Mouse (Mus musculus) kidney, embryonic 15.5 days (tissue): ENCODE results near the gene Gdf7. TPM values are rescaled to one million over a fixed set of nuclear protein-coding genes. Genes with fewer than 3 reads are reported as not detected.

Source experiments
- ATAC-seq: fragments of 200-750 bp; cut with Nextera tagmentation; replicated peaks from 2 replicates; pipeline ENCODE4 v1.8.0; 2017; ENCODE audit warnings: moderate TSS enrichment; ENCODE audit not compliant: low FRiP score
- H3K27ac ChIP-seq: fragments of 300-500 bp; sonication (generic); 2 replicates; pipeline ENCODE4 v1.5.1; 2015; ENCODE audit warnings: mild to moderate bottlenecking, inconsistent platforms
- H3K27me3 ChIP-seq: fragments of 300-500 bp; sonication (generic); 2 replicates; pipeline ENCODE4 v1.6.1; 2015; ENCODE audit warnings: inconsistent platforms
- H3K36me3 ChIP-seq: fragments of 300-500 bp; sonication (generic); 2 replicates; pipeline ENCODE4 v1.6.1; 2015; ENCODE audit warnings: inconsistent platforms
- H3K4me1 ChIP-seq: fragments of 300-500 bp; sonication (generic); 2 replicates; pipeline ENCODE4 v1.6.1; 2015; ENCODE audit warnings: inconsistent platforms
- H3K4me2 ChIP-seq: fragments of 300-500 bp; sonication (generic); 2 replicates; pipeline ENCODE4 v1.6.1; 2015; ENCODE audit warnings: moderate library complexity, mild to moderate bottlenecking, inconsistent platforms
- H3K4me3 ChIP-seq: fragments of 300-500 bp; sonication (generic); replicated peaks from 2 replicates; pipeline ENCODE4 v1.5.1; 2015; ENCODE audit warnings: mild to moderate bottlenecking, inconsistent platforms
- H3K9ac ChIP-seq: fragments of 300-500 bp; sonication (generic); 2 replicates; pipeline ENCODE4 v1.6.1; 2015; ENCODE audit warnings: mild to moderate bottlenecking, inconsistent platforms
- H3K9me3 ChIP-seq: fragments of 300-500 bp; sonication (generic); replicated peaks from 2 replicates; pipeline ENCODE4 v1.6.1; 2016; ENCODE audit warnings: inconsistent platforms
- WGBS: fragments of 180-500 bp; shearing (Covaris S2); methylation state at CpG from one replicate; pipeline ENCODE4 v1.1.7; 2015; ENCODE audit warnings: mixed read lengths; 5-methylcytosine and 5-hydroxymethylcytosine counted together
- polyA plus RNA-seq: library from polyadenylated mRNA; unstranded; fragments of >200 nt; fragmentation: Nextera tagmentation; extraction: Ambion mirVana; gene quantifications from 2 replicates; pipeline ENCODE4 v1.2.1, GENCODE M21; 2015

Gdf7 gene
- polyA plus RNA-seq, 1 experiment from 2014 or later: 1.2 TPM

DNA sequence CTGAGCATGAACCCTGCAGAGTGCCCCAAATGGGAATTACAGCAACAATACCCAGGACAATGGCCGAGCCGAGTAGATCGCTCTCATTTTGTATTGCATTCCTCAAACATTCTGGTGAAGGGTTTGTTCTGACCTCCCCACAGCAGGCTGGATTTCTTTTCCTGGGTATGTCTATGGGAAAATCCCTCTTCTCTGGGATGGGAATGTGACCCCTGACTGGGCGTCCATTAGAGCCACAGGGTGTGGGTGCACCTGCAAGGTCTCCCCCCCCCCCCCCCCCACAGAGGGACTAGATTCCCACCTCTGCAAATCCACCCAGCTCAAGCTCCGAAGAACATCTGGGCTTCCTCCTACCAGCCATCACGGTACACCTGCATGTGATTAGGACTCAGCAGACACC is 12.7 kb downstream of the Gdf7 start:
- H3K27me3 ChIP-seq: peaks cover 4% of the 10 kb centered on the region
- no peak overlapping the region for H3K4me2 ChIP-seq
- peaks cover 10% of the 10 kb centered on the region; the same call in 1 of the 2 replicates for H3K36me3 ChIP-seq
- H3K9ac ChIP-seq: no peak overlapping the region
- WGBS: 92% methylated on average over 6 of the region's 6 CpGs
- no peaks in the 10 kb centered on the region for H3K9me3 ChIP-seq
- ATAC-seq: no peak
- no peak overlapping the region for H3K27ac ChIP-seq
- no peaks in the 10 kb centered on the region for H3K4me1 ChIP-seq
- H3K4me3 ChIP-seq: no peak overlapping the region

DNA sequence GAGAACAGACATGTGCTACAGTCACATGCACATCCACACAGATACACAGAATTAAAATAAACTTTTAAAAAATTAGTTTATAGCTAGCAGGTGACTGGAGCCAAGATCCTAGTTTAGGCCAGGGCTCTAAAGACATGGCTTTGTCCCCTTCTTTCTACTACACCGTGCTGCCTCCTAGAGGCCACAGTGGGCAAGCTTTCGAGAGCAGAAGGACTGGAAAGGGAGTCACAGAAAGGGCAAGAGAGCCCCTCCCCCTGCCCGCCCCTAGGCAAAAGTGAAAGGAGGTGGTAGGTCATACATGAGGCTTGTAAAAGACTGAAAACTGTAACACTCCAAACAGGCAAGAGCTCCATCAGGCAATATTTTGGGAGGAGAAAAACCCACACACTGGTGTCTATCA is 13.8 kb downstream of the Gdf7 start:
- WGBS: 67% methylated on average over 3 of the region's 3 CpGs

DNA sequence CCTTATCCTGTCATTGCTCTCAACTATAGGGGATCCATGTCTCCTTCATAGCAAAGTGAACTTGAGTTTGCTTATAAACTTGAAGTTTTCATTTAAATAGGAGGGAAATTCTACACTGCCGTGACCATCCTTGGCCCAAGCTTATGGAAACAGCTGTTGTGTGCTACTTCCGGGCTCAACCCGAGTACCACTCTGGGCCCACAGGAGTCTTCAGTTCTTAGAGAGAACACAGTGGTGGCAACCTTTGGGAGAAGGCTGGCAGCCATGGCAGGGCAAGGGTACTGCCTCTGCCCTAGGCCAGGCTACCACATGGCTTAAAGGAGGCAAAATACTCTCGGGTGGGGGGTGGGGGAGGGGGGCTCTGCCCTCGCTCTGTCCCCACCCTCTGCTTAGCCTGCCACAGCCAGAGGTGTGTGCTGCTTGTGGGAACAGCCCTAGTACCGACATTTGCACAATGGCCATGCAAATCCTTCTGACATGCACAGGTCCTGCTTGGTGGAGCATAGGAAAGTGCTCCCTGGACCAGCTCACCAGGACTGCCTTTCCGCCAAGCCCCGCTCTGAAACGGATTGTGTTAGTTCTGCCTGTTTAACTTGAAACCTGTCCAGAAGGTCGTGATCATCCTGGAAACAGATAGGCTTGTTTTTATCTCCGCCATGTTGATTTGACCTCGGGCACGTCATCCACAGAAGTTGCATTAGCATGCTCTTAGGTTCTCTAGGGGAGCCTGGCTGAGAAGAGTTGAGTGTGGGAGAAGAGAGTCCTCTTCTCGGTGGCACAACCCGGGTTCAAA is 20.3 kb downstream of the Gdf7 start:
- H3K9me3 ChIP-seq: no peaks in the 10 kb centered on the region
- no peaks in the 10 kb centered on the region for H3K27me3 ChIP-seq
- 83% methylated on average over 15 of the region's 15 CpGs for WGBS
- no peak for ATAC-seq
- no peak overlapping the region for H3K4me2 ChIP-seq
- H3K4me3 ChIP-seq: no peak overlapping the region
- H3K36me3 ChIP-seq: peaks cover 20% of the 10 kb centered on the region
- H3K27ac ChIP-seq: no peak overlapping the region
- no peak overlapping the region for H3K9ac ChIP-seq
- no peaks in the 10 kb centered on the region for H3K4me1 ChIP-seq

More for the DNA sequence above, 13.8 kb downstream of the Gdf7 start:
- Histone ChIP-seq H3K4me1 (no peaks in the 10 kb centered on the region), H3K4me2 (no peak overlapping the region), H3K4me3 (no peak overlapping the region), H3K36me3 (peaks cover 10% of the 10 kb centered on the region; the same call in 1 of the 2 replicates), H3K27ac (no peak overlapping the region), H3K9me3 (no peaks in the 10 kb centered on the region), H3K27me3 (no peaks in the 10 kb centered on the region), H3K9ac (no peak overlapping the region)
- no peak for ATAC-seq

DNA sequence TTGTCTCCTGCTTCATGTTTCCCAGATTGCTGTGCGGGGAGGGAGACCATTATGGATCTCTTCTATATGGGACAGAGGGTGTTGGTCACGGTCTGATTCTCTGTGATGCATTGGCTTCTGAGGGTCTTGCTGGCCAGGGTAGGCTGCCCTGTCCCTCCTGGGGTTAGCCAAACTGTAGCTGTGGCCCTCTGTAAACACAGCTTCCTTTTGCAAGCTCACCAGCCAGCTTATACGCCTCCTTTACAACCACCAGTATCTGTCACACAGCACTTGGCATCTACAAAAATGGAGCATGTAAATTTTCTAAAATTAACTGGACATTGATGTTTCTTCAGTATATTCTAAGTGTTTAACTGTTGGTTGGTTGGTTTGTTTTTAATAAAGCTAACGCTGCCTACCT is 26.3 kb downstream of the Gdf7 start:
- ATAC-seq: no peak
- H3K4me1 ChIP-seq: no peaks in the 10 kb centered on the region
- no peak overlapping the region for H3K4me2 ChIP-seq

DNA sequence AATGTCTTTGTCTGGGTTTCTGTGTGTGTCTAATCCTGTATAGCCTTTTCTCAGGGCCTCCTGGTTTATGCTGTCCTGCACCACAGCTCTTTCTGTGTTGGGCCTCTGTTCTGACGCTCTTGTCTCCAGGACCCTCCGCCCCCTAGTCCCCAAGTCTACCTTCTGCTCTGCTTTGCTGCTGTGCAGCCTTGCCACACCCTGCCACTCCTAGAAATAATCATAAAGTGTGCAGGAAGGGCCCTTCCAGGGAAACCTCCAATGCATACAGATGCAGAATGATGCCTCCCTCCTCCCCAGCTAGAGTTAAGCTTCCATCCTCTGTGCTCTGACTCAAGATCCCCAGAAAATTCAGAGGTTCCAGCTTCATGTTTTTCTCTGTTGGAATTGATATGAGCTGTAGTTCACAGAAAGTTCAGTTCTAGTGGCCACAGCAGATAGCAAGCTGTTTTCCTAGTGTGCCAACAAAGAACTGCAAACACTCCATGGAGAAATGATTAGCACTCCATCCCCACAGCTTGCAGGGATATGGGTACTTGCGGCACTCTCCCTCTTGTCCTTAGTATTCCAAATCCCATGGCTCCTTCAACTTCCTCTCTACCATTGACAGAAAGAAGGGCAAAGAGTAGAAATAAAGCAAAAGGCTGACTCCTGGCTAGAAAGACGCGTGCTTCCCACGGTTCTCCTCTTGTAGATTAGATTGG is 28.1 kb downstream of the Gdf7 start:
- no peaks in the 10 kb centered on the region for H3K27me3 ChIP-seq
- no peak overlapping the region for H3K4me3 ChIP-seq
- no peak overlapping the region for H3K9ac ChIP-seq
- H3K36me3 ChIP-seq: peaks cover 10% of the 10 kb centered on the region; the same call in 1 of the 2 replicates
- 93% methylated on average over 6 of the region's 6 CpGs for WGBS
- no peak for ATAC-seq
- no peaks in the 10 kb centered on the region for H3K9me3 ChIP-seq
- no peaks in the 10 kb centered on the region for H3K4me1 ChIP-seq
- H3K4me2 ChIP-seq: no peak overlapping the region
- no peak overlapping the region for H3K27ac ChIP-seq

More for the DNA sequence above, 26.3 kb downstream of the Gdf7 start:
- Histone ChIP-seq H3K36me3 (peaks cover 15% of the 10 kb centered on the region; the same call in 1 of the 2 replicates), H3K4me3 (no peak overlapping the region), H3K27ac (no peak overlapping the region), H3K9ac (no peak overlapping the region), H3K9me3 (no peaks in the 10 kb centered on the region), H3K27me3 (no peaks in the 10 kb centered on the region)
- 92% methylated on average over 4 of the region's 4 CpGs for WGBS

DNA sequence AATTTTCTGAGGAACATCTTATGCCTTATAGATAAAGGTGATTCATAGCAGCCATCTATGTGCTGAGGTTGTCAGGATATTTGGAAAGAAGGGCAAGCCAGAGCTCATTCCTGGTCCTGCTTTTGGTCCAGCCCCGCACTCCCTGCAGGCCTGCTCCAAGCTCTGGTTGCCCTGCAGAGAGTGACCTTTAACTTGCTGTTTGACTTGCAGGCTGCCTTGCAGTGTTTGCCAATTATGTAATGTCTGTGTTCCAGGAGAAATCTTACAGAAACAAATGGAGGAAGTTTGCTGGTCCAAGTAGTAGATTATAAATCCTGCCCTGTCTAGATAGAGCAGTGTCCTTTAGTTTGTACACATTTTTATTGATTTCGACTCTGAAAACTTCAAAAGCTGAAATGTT is 30.3 kb downstream of the Gdf7 start:
- peaks cover 6% of the 10 kb centered on the region; the same call in 1 of the 2 replicates for H3K36me3 ChIP-seq
- H3K27ac ChIP-seq: no peak overlapping the region
- H3K9me3 ChIP-seq: no peaks in the 10 kb centered on the region
- ATAC-seq: no peak
- no peak overlapping the region for H3K9ac ChIP-seq
- no peaks in the 10 kb centered on the region for H3K27me3 ChIP-seq
- 79% methylated on average over 2 of the region's 2 CpGs for WGBS
- H3K4me1 ChIP-seq: no peaks in the 10 kb centered on the region
- no peak overlapping the region for H3K4me2 ChIP-seq
- H3K4me3 ChIP-seq: no peak overlapping the region

DNA sequence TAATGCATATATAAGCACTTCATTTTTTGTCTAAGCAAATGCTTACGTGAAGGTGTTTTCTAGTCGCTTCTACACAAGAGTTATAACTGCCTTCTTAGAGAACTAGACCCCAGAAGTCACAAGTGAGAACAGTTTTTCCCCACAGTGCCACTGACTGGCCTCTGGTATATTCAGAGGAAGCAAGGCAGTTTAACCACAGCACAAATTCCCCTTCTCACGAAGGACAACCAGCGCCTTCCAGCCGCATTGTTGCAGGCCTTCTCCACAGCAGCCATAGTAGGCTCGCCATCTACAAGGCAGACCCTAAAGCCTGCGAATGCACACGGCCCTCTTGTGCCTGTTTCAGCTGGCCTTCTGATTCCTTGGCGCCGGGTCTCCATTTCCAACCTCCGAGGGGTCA is 32.1 kb downstream of the Gdf7 start:
- Histone ChIP-seq H3K4me3 (no peak overlapping the region), H3K9ac (no peak overlapping the region), H3K27me3 (no peaks in the 10 kb centered on the region), H3K27ac (no peak overlapping the region), H3K36me3 (0 out of 2 replicates have a peak, but pooled peaks cover 2% of the 10 kb centered on the region), H3K9me3 (no peaks in the 10 kb centered on the region), H3K4me2 (no peak overlapping the region), H3K4me1 (no peaks in the 10 kb centered on the region)
- 96% methylated on average over 11 of the region's 11 CpGs for WGBS
- no peak for ATAC-seq

DNA sequence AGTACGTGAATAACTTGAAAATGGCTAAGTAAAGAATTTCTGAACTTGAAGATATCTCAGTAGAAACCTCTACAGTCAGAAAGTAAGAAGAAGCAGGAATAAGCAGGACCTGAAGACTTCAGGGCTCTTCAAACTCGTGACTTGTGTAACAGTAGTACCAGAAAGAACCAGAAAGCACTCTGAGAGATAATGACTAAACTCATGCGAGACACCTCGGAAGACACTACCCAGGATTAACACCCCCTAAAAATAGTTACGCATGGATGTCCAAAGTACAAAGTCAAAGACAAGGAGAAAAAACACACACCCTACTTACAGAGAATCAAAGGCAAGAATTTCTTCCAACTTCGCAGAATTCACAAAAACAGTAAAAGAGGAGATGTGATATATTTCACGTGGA is 35.4 kb downstream of the Gdf7 start:
- H3K27me3 ChIP-seq: no peaks in the 10 kb centered on the region
- H3K27ac ChIP-seq: no peak overlapping the region
- H3K4me2 ChIP-seq: no peak overlapping the region
- H3K9ac ChIP-seq: no peak overlapping the region
- WGBS: 84% methylated on average over 7 of the region's 7 CpGs
- no peak overlapping the region for H3K4me3 ChIP-seq
- ATAC-seq: no peak
- peaks cover 5% of the 10 kb centered on the region; the same call in 1 of the 2 replicates for H3K4me1 ChIP-seq
- no peaks in the 10 kb centered on the region for H3K9me3 ChIP-seq
- 0 out of 2 replicates have a peak, but pooled peaks cover 2% of the 10 kb centered on the region for H3K36me3 ChIP-seq

DNA sequence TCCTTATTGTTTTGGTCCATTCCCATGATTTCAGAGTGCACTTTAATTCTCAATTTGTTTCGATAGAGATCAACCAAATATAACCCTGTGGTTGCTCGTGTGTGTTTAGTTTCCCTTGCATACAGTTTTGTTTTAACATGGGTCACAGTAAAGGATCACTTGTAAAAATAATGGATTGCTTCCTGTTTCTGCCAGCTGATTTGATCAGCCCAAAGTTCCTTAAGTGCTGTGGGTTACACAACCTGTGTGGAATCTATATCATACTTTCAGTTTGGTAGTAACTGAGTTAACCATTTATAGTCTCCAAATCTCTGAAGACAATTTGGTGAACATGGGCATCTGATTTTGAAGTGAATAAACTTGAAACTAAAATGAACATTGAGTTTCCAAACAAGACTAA is 41.5 kb downstream of the Gdf7 start:
- ATAC-seq: no peak
- Histone ChIP-seq H3K27ac (0 out of 2 replicates have a peak overlapping the region, but pooled peaks have one; percentile 2), H3K36me3 (peaks cover 6% of the 10 kb centered on the region; the same call in 1 of the 2 replicates), H3K4me1 (peaks cover 10% of the 10 kb centered on the region), H3K4me3 (no peak overlapping the region), H3K4me2 (no peak overlapping the region), H3K27me3 (no peaks in the 10 kb centered on the region), H3K9me3 (no peaks in the 10 kb centered on the region), H3K9ac (no peak overlapping the region)
- 31% methylated on average over 2 of the region's 2 CpGs for WGBS

Other genes with a start within 250 kb of the Gdf7 start
- 60.4 and 65.0 TPM in 2 replicates for gene Ldah, start 93.8 kb downstream of the Gdf7 start, polyA plus RNA-seq
- gene Hs1bp3, start 11.5 kb upstream of the Gdf7 start, polyA plus RNA-seq: 14.2 and 16.5 TPM in 2 replicates
- 35.4 and 38.7 TPM in 2 replicates for gene Rhob, start 198.1 kb upstream of the Gdf7 start, polyA plus RNA-seq